Mouse (Mus musculus) C2C12 (cell line): ENCODE measurements around the gene Tmem14c.
"Not testable (repeated sequence)": the region's sequence is repeated elsewhere in the genome, so short reads cannot be mapped to it uniquely, and the experiment has no call there.

ENCODE experiments used
- CTCF ChIP-seq: IDR thresholded peaks from one replicate; pipeline ENCODE4 v1.5.1; 2011; ENCODE audit not compliant: control insufficient read depth, insufficient read depth, insufficient read length
- FOSL1 ChIP-seq: IDR thresholded peaks from one replicate; pipeline ENCODE4 v1.8.0; 2011; ENCODE audit warnings: mild to moderate bottlenecking, low read length; ENCODE audit not compliant: poor library complexity, insufficient read depth, severe bottlenecking
- MAX ChIP-seq: IDR thresholded peaks from one replicate; pipeline ENCODE4 v1.6.1; 2011; ENCODE audit warnings: mild to moderate bottlenecking, control low read depth

DNA sequence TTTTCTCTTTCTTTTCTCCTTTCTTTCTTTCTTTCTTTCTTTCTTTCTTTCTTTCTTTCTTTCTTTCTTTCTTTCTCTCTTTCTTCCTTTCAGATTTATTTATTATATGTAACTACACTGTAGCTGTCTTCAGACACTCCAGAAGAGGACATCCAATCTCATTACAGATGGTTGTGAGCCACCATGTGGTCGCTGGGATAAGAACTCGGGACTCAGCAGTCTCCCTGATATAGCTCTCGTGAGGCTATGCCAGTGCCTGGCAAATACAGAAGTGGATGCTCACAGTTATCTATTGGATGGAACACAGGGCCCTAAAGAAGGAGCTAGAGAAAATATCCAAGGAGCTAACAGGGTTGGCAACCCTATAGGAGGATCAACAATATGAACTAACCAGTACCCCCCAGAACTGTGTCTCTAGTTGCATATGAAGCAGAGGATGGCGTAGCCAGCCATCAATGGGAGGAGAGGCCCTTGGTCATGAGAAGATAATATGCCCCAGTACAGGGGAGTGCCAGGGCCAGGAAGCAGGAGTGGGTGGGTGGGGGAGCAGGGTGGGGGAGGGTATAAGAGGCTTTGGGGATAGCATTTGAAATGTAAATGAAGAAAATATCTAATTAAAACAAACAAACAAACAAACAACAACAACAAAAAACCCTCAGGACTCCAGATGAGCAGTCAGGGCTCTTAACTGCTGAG is 28.3 kb upstream of the Tmem14c start:
- not testable (repeated sequence) for TF ChIP-seq CTCF, FOSL1, MAX
